Mouse (Mus musculus) liver, adult (tissue): ENCODE measurements around the gene Cdon.

Experiments
- GATA4 ChIP-seq: IDR thresholded peaks from 2 replicates; pipeline ENCODE4 v1.6.1; 2014; ENCODE audit warnings: mild to moderate bottlenecking, low read length; ENCODE audit not compliant: insufficient replicate concordance

Gene Cdon

GRCm38 (mm10) chr9:35516182-35516581 is 95.3 kb downstream of the Cdon start:
- TF ChIP-seq GATA4: no peak

- TF ChIP-seq GATA4: no peak
These were observed 95.8 kb downstream of the Cdon start for GRCm38 (mm10) chr9:35516711-35517110.

- TF ChIP-seq GATA4: no peak
These were observed 97.2 kb downstream of the Cdon start, which contains the start of gene Gm1113 for GRCm38 (mm10) chr9:35518169-35518568. Gene Gm1113, minus strand, starts transcription at chr9:35518269.

GRCm38 (mm10) chr9:35520631-35521348 is 99.9 kb downstream of the Cdon start:
- no peak for TF ChIP-seq GATA4

GRCm38 (mm10) chr9:35522241-35522640 is 101.3 kb downstream of the Cdon start:
- no peak for TF ChIP-seq GATA4

GRCm38 (mm10) chr9:35522821-35523515 is 102.0 kb downstream of the Cdon start:
- TF ChIP-seq GATA4: no peak

- no peak for TF ChIP-seq GATA4
These were observed 102.6 kb downstream of the Cdon start for GRCm38 (mm10) chr9:35523541-35523940.

- no peak for TF ChIP-seq GATA4
These were observed 103.0 kb downstream of the Cdon start for GRCm38 (mm10) chr9:35523941-35524411.

GRCm38 (mm10) chr9:35529141-35529540 is 108.2 kb downstream of the Cdon start:
- TF ChIP-seq GATA4: no peak

- no peak for TF ChIP-seq GATA4
These were observed 108.9 kb downstream of the Cdon start for GRCm38 (mm10) chr9:35529796-35530195.

- no peak for TF ChIP-seq GATA4
These were observed 112.3 kb downstream of the Cdon start for GRCm38 (mm10) chr9:35533266-35533665.

- no peak for TF ChIP-seq GATA4
These were observed 114.2 kb downstream of the Cdon start for GRCm38 (mm10) chr9:35535110-35535509.

GRCm38 (mm10) chr9:35535876-35536275 is 114.9 kb downstream of the Cdon start:
- TF ChIP-seq GATA4: no peak

GRCm38 (mm10) chr9:35539001-35539750 is 118.2 kb downstream of the Cdon start:
- TF ChIP-seq GATA4: no peak

GRCm38 (mm10) chr9:35541024-35541423 is 120.1 kb downstream of the Cdon start:
- no peak for TF ChIP-seq GATA4

- no peak for TF ChIP-seq GATA4
These were observed 120.6 kb downstream of the Cdon start for GRCm38 (mm10) chr9:35541488-35541887.
